Mouse (Mus musculus): ENCODE data around the gene Tmem245.

Gene Tmem245

GRCm38 (mm10) chr4:56946641-56947640 lies at the start of gene Tmem245:
Gene Tmem245 (minus strand): TSS chr4:56947437.
- peak; percentile 82 to 88 for DNase-seq (ENCODE audit: low spot score in 2 of 2)

DNA sequence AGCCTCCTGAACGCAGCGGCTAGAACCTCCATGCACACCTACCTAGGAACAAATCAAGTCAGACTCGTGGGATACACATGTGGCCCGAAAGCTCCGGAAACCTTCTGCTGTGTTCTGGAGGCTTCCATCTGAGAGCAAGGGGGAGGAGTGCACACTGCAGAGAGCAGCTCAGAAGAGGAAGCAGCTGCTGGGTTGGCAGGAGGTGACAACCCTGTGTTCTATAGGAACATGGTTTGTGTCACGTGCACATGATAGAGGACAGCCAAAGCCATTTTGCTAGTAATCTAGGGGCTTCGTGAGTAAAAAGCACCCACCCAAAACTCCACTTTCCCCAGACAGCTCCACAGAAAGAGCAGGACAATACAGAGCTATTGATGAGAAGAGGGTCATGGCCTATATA lies 46.1 kb upstream of the Tmem245 start:
- DNase-seq (ENCODE audit: low spot score in 2 of 2): peak; percentile 7 to 31

- no peak for DNase-seq (ENCODE audit: low spot score in 2 of 2)
Measured at GRCm38 (mm10) chr4:56991951-56992350, 44.7 kb upstream of the Tmem245 start.

DNA sequence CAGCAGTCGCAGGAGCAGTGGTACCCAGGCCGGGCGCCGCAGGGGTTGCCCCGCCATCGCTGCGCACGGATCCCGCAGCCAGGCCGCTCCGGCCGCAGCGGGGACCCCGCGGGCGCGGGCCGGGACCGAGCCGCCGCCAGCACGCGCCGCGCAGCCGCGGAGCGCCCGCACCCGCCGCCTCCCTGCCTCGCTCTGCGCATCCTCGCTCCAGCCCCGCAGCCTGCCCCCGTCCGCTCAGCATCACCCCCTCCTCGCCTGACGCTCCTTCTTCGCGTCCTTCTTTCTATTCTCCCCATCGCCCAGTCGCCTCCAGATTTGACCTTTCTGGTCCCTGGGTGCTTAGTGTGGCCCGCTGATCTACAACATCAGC lies 43.0 kb upstream of the Tmem245 start, which contains the start of gene Frrs1l:
Gene Frrs1l, minus strand, starts transcription at position 177 of the 370 bp plus-strand sequence.
- DNase-seq (ENCODE audit: low spot score in 2 of 2): peak in 1 of 2 experiments; percentile 4

DNA sequence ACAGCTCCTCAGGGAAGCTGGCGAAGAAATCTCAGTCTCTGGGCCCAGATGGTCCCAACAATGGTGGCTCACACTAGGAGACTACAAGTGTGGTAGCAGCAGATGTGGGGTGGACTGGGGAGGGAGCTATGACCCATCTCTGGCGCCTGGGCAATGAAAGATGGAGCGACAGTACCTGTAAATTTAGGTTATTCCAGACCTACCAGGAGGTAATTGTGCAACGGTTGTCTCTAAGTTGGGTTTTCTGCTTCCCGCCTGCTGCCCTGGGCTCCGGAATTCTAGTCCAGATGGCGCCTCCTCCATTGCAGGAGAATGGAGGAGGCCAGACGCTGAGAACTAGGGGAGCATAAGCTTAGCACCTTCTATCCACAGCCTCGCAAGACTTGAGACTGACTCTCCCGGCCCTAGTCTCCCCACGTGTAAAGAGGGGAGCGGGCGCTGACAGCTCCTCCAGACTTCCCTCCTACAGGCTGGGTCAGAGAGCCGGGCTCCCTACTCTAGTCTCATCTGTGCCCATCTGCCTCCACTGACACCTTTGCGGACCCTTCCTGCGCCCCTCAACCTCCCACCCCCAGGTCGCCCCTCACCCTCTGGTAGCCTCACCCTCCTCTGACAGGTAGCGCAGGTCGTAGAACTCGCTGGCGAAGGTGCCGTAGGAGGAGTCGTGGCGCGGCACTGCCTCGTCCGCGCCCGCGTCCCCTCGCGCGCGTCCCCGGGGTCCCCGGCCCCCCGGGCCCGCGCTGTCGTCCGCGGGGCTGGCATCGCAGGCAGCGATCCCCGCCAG lies 42.4 kb upstream of the Tmem245 start:
- no peak for DNase-seq (ENCODE audit: low spot score in 2 of 2)

- no peak for DNase-seq (ENCODE audit: low spot score in 2 of 2)
Measured at GRCm38 (mm10) chr4:56965586-56966179, 18.4 kb upstream of the Tmem245 start.

GRCm38 (mm10) chr4:56963687-56964086 lies 16.4 kb upstream of the Tmem245 start:
- no peak for DNase-seq (ENCODE audit: low spot score in 2 of 2)

GRCm38 (mm10) chr4:56961320-56961925 lies 14.2 kb upstream of the Tmem245 start:
- no peak for DNase-seq (ENCODE audit: low spot score in 2 of 2)

- no peak for DNase-seq (ENCODE audit: low spot score in 2 of 2)
Measured at GRCm38 (mm10) chr4:56957518-56957917, 10.3 kb upstream of the Tmem245 start.

DNA sequence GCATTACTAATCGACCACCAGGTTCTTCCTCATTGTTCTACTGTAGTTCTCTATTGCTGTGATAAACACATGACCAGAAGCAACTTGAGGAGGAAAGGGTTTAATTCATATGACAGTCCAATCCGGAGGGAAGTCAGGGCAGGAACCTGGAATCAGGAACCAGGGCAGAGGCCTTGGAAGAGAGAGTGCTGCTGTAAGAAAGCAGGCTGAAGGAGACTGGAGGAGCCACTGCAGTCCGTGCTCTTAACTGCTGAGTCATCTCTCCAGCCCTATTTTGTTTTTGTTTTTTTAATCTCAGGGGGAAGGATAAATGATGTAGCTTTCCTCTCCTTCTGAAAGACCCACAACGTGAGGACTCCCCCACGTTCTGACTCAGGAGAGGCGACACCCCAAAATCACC lies 6.0 kb upstream of the Tmem245 start:
- DNase-seq (ENCODE audit: low spot score in 2 of 2): no peak

GRCm38 (mm10) chr4:56951701-56952100 lies 4.5 kb upstream of the Tmem245 start:
- DNase-seq (ENCODE audit: low spot score in 2 of 2): no peak

DNA sequence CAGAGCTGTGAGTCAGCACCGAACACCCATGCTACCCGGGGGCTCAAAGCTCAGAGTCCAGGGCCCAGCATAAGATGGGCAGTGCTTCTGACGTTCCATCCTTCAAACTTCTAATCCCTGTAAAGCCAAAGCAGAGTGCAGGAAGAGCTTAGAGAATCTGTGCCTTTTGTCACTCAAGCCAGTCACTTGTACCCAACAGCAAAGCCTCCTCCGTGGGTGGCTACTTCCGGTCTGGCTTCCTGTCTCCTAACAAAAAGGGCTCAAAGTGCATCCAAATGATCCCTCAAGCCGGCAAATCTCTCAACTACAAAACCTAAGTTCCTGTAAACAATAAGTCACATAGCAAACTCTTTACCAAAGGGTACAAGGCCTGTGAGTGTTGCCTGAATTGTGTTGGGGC lies 2.3 kb upstream of the Tmem245 start:
- DNase-seq (ENCODE audit: low spot score in 2 of 2): peak in 1 of 2 experiments; percentile 13

GRCm38 (mm10) chr4:56946180-56946579 lies 1.1 kb downstream of the Tmem245 start:
- no peak for DNase-seq (ENCODE audit: low spot score in 2 of 2)

DNA sequence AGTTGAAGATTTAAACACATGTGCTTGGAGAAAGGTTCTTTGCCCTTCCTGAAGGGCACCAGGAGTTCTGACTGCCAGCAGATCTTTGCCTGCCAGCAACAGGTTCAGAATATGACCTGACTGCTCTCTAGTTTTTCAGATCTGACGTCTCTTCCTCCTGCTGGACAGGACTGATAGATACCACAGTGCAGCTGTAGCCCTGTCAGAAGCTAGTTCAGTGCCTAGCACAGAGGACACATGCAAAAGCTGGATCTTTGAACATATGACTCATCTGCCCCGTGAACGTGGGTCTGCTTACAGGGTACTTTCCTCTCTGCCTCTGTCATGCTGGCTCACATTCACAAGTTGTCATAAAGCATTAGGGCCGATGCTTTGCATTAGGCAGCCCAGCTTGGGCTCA lies 3.0 kb downstream of the Tmem245 start:
- DNase-seq (ENCODE audit: low spot score in 2 of 2): no peak

- no peak for DNase-seq (ENCODE audit: low spot score in 2 of 2)
Measured at GRCm38 (mm10) chr4:56943258-56943657, 4.0 kb downstream of the Tmem245 start.

- DNase-seq (ENCODE audit: low spot score in 2 of 2): no peak
Measured at GRCm38 (mm10) chr4:56942567-56942966, 4.7 kb downstream of the Tmem245 start.

GRCm38 (mm10) chr4:56941481-56941880 lies 5.8 kb downstream of the Tmem245 start:
- no peak for DNase-seq (ENCODE audit: low spot score in 2 of 2)

DNA sequence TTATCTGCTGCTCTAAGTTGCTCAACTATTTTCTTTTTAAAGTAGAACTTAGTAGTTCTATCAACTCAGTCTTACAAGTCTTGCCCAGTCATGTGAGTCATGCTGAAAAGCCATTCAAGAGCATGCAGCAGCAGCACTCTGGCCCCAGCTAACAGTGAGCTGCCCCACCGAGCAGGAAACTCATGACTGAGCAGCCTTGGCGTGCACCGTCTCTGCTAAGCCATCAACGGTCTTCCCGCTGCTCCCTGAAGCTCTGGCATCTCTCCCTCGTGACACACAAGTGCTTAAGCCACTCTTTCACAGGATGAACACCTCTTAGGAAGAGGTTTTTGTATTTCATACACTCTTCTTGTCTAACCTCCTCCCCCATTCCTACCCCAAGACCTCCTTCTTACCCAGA lies 10.1 kb downstream of the Tmem245 start:
- DNase-seq (ENCODE audit: low spot score in 2 of 2): no peak

- DNase-seq (ENCODE audit: low spot score in 2 of 2): no peak
Measured at GRCm38 (mm10) chr4:56935327-56935726, 11.9 kb downstream of the Tmem245 start.

GRCm38 (mm10) chr4:56933154-56933553 lies 14.1 kb downstream of the Tmem245 start:
- DNase-seq (ENCODE audit: low spot score in 2 of 2): no peak

GRCm38 (mm10) chr4:56932096-56932495 lies 15.1 kb downstream of the Tmem245 start:
- no peak for DNase-seq (ENCODE audit: low spot score in 2 of 2)

DNA sequence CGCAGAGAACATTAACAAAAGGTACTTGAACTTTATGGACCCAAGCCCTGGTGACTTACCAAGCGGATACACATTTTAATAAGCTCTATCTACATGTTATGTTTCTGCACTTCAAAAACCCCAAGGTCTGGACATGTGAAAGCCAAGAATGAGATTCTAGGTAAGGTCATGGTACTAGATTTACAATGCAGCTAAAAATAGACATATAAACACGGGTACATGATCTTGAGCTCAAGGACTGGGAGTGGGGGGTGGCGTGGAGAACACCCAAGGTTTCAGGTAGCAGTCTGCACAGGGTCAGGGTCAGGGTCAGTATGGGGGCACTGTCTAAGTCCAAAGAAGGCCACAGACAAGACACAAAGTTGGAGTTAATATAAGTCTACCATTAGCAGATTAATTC lies 16.9 kb downstream of the Tmem245 start:
- no peak for DNase-seq (ENCODE audit: low spot score in 2 of 2)

All from thymus, postnatal 10 days (tissue).